Mouse (Mus musculus): ENCODE measurements around the gene Gng7.

Gene Gng7

GRCm38 (mm10) chr10:81026857-81027256 is 12.1 kb upstream of the Gng7 start:
- DNase-seq (ENCODE audit: low read depth in 2 of 2, low spot score in 2 of 2): no peak

DNA sequence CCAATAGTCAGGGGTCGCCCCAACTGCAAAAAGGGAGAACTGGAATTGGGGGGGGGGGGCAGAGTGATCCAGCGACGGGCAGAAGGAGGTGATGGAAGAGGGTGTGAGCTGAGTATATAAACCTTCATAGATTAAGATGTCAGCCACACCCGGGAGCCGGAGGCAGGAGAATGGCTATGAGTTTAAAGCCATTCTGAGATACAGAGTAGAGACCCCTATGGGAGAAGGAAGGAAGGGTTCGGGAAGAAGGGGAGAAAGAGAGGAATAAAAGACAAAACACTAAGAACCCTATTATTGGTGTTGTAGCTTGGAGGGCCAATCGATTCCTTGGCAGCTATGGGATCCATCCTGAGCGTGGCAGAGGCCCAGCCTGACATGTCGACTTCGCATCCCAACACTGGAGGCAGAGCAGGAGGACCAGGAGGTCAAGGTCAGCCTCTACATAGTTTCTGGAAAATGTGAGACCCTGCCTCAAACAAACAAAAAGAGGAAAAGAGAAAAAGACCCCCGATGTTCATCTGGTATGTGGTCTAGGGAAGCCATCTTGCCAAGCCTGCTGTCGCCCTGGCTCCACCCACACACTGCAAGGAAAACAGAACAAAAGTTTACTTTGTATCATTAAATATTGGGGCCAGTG is 11.0 kb upstream of the Gng7 start, which contains the start of gene Diras1:
TSS of gene Diras1 (minus strand) at position 24 of the 637 bp plus-strand sequence.
- no peak for DNase-seq (ENCODE audit: low read depth in 2 of 2, low spot score in 2 of 2)

DNA sequence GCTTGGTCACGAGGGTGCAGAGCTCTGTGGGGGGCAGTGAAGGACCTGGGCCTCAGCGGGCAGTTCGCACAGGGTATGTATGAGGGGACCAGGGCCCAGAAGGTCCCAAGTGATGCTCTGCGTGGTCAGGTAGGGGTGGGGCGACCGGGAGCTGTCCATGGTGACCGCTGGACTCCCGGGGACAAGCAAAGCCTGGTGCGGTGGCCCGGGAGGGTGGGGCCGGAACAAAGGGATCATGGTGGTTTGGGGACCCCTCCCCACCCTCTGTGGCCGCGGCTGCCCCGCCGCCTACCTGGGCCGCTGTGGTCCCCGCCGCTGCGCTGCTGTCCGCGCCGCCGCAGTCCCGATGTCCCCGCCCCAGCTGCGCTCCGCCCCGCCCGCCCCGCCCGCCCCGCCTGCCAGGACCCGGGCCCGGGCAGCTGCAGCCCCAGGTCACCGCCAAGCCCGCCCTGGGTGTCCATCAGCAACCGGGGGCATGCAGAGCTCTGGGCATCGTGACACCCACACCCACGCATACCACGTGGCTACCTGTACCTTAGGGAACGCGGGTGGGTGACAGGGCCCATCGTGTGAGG is 10.4 kb upstream of the Gng7 start:
- DNase-seq (ENCODE audit: low read depth in 2 of 2, low spot score in 2 of 2): no peak

GRCm38 (mm10) chr10:81024346-81024937 is 9.7 kb upstream of the Gng7 start:
- DNase-seq (ENCODE audit: low read depth in 2 of 2, low spot score in 2 of 2): no peak

- DNase-seq (ENCODE audit: low read depth in 2 of 2, low spot score in 2 of 2): no peak
Measured at GRCm38 (mm10) chr10:81022744-81023143, 8.0 kb upstream of the Gng7 start.

DNA sequence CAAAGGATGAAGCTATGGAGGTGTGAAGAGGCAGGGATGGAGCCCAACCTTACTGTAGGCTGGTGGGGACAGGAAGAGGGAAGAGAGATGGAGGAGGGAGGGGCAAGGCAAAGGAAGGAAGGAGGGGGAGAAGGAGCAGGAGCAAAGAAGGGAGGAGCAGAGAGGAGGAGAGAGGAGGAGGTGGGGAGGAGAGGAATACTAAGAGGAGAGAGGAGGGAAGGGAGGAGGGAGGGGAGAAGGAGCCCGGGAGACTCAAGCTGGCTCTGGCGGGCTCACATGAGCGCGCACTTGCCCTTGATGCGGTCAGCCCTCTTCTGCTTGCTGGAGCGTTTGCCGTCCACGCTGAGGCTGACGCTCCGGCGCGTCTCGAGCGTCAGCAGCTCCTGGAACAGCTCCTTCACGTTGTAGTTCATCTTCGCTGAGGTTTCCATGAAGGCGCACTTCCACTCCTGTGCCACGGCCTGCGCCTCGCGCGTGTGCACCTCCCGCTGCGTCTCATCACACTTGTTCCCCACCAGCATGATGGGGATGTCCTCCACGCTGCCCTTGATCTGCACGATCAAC is 6.9 kb upstream of the Gng7 start:
- no peak for DNase-seq (ENCODE audit: low read depth in 2 of 2, low spot score in 2 of 2)

DNA sequence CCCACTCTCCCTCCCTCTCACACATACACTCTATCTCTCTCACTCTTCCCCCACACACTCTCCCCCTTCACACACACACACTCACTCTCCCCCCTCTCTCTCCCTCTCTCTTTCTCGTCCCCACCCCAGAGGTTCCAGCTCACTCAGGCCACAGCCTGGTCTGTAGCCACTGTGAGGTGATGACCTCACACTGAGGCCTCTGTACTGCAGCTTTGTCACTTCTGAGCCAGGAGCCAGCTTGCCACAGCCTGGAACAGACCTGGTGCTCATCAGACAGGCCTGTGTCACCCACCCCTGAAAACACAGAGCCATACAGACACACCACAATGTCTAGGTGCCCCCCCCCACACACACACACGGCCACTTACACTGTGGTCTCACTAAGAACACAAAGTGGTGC is 5.5 kb upstream of the Gng7 start:
- DNase-seq (ENCODE audit: low read depth in 2 of 2, low spot score in 2 of 2): no peak

- DNase-seq (ENCODE audit: low read depth in 2 of 2, low spot score in 2 of 2): no peak
Measured at GRCm38 (mm10) chr10:81019687-81020086, 4.9 kb upstream of the Gng7 start.

GRCm38 (mm10) chr10:81018326-81018725 is 3.6 kb upstream of the Gng7 start:
- DNase-seq (ENCODE audit: low read depth in 2 of 2, low spot score in 2 of 2): no peak

- DNase-seq (ENCODE audit: low read depth in 2 of 2, low spot score in 2 of 2): peak; percentile 60 to 71
Measured at GRCm38 (mm10) chr10:81016645-81017044, 1.9 kb upstream of the Gng7 start.

- no peak for DNase-seq (ENCODE audit: low read depth in 2 of 2, low spot score in 2 of 2)
Measured at GRCm38 (mm10) chr10:81015666-81016065, 921 bp upstream of the Gng7 start.

DNA sequence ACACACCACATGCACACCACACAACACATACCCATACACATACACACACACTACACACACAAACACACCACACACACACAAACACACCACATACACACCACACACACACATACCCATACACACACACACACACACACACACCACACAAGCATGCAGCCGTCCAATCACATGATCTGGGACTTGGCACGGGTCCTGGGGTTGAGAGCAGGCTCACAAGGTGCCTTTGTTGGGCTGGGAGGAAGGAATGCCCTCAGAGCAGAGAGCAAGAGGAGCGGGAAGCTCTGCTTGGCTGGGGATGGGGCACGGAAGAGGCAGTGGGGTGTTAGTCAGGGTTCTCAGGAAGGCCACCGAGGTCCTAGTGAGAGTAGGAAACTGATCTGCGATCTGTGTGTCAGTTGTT is 3.9 kb downstream of the Gng7 start:
- no peak for DNase-seq (ENCODE audit: low read depth in 2 of 2, low spot score in 2 of 2)

DNA sequence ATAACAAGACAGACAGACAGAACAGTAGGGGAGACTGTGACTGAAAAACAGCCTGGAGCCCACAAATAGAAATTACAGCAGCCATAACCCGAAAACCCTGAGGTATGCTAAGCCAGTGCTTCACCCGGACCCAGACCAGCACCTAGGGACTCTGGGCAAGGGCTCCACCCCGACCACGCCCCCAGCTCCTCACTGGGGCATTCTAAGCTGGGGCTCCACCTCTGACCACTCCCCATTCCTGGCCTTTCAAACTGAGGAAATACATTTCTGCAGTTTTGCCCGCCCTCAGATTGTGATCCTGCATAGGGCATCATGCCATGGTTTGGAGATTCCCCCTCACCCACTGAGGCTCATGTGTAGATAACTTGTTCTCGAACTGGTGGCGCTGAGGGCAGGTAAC is 7.5 kb downstream of the Gng7 start:
- DNase-seq (ENCODE audit: low read depth in 2 of 2, low spot score in 2 of 2): no peak

DNA sequence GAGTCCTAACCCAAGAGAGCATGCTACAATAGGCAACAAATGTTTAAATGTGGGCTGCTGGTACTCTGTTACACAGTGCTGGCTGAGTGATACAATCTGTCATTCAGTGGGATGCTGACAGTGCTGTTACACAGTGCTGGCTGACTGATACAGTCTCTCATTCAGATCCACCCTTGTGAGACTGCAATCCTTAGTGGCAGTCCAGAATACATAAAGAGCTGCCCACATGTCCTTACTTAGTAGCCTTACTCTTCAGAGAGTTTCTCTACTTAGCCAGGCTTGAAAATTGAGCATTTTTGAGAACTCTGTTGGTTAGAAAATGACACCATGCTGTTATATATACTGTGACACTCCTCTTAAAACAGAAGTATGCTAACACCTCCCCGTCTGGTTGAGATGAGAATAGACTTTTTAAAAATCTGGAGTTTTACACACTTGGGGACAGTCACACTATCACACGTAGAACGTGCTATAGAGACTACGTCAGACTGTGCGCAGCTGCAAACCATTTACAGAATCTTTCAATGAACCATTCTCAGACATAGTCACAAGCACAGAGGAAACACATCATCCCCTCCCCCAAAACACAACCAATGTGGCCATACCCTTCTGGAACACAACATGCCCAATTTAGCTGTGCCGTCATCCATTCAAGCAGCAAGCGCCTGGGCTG is 8.6 kb downstream of the Gng7 start:
- no peak for DNase-seq (ENCODE audit: low read depth in 2 of 2, low spot score in 2 of 2)

DNA sequence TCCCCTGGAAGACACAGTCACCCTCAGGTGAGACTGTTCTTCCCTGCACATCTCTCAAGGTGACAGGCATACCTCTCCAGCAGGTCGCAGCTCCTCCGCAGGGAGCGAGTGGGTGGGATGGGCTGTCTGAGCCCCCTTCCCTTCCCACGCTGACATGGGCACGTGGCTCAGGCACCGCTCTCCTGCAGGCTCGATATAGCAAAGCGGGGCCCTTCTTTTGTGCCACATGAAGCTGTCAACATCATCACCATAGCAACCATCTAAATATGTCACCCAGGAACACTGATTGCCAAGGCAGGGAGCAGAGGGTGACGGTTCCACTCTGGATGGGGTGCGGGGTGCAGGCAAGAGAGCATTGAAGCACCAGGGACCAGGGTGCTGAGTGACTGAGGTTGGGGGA is 13.6 kb downstream of the Gng7 start:
- DNase-seq (ENCODE audit: low read depth in 2 of 2, low spot score in 2 of 2): no peak

GRCm38 (mm10) chr10:81000197-81001062 is 14.3 kb downstream of the Gng7 start:
- DNase-seq (ENCODE audit: low read depth in 2 of 2, low spot score in 2 of 2): no peak

DNA sequence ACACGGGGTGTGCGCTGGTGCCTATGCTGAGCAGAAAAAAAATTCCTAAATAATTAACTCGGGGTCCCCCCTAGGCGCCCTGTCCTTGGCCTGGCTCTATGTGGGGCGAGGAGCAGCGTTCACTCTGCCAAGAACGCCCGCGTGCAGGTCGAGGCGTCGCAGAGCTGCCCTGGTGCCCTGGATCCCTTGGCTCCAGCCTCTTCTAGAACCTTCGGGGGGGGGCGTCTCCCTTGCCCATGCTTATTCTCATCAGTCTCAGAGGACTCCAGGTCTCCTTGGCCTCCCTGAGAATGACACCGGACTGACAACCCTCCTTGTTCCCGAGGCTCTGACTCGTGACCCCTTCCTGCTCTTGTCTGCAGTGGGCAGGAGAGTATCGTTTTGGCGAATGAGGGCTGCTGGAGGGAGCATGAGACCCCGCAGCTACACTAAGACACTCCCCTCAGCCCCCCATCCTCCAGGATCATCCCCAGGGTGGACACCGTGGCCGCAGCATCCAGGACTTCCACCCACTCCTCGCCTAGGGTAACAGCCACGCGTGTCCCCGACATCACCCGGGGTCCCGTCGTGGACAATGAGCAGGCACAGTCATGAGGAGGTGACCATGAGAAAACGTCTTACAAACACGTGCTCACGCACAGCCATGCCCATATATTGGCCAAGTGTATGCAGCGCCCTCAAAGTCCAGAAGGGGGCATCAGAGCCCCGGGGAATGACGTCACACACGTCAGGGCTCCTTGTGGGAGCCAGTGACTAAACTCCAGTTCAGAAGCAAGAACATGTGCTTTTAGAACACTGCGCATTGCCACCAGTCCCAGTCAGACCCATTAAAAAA is 15.2 kb downstream of the Gng7 start:
- DNase-seq (ENCODE audit: low read depth in 2 of 2, low spot score in 2 of 2): peak; percentile 82 to 91

DNA sequence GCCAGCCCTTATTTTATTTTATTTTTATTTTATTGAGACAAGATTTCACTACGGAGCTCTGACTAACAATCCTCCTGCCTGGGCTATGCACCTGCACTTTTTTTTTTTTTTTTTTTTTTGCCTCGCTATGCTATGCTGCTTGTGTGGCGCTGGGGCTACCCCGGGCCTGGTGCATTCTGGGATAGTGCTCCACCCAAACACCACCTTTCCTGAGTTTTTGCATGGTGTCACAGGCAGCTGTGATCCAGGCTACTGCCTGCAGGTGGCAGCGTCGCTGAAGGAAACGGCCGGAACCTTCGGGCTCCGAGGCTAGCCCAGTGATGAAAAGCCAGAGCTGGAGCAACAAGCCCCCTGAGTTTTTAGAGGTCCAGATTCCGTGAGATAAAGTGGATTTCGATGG is 16.0 kb downstream of the Gng7 start:
- no peak for DNase-seq (ENCODE audit: low read depth in 2 of 2, low spot score in 2 of 2)

GRCm38 (mm10) chr10:80998021-80998420 is 16.7 kb downstream of the Gng7 start:
- DNase-seq (ENCODE audit: low read depth in 2 of 2, low spot score in 2 of 2): no peak

- no peak for DNase-seq (ENCODE audit: low read depth in 2 of 2, low spot score in 2 of 2)
Measured at GRCm38 (mm10) chr10:80997332-80997731, 17.4 kb downstream of the Gng7 start.
